In the genomic region with DNA sequence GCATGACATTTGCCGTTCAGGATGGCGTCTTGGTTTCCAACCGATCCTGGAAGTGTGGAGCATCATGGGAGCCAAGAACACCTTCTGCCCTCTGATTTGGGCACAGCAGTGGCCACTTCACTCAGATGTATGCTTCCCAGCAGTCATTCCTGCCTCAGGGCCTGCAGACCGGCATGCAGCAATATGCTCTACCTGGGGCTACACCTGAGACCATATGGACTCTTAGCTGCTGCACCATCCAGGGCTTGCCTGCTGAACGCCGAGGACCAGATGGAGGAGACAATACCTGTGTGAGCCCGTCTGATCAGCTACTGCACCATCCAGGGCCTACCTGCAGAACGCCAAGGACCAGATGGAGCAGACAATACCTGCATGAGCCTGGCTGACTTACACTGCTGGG, we compare ENCODE assay signal across 28 mouse cellular contexts.
DNase-seq lines count a peak whose midpoint lies in the region; ATAC-seq lines count a peak whose summit lies in the region.
"Had no signal": no experiment of that assay in that cellular context is flagged by ENCODE, and none has a peak within 500 bp of the region (broad histone marks: within the 10 kb centered on the region; RNA-seq: fewer than 3 reads in every experiment).

No protein-coding gene starts in this region.

- H3K4me1 ChIP-seq in megakaryocyte, embryonic 14.5 days, result peaks cover 3% of the 10 kb centered on the region; the same call in 1 of the 2 replicates
- H3K4me1 ChIP-seq: liver, embryonic 12.5 days; midbrain, embryonic 13.5 days; neural tube, embryonic 15.5 days; stomach, embryonic 15.5 days had no signal

- intact Hi-C loops in heart, postnatal 10 days (cut with DNase I), result no loop called here

- no peak for ATAC-seq in megakaryocyte, adult 5-6 weeks (ENCODE audit: poor library complexity, severe bottlenecking)
- ATAC-seq: forebrain, embryonic 13.5 days; liver, embryonic 12.5 days; liver, postnatal 0 days; midbrain, embryonic 13.5 days had no signal

- DNase-seq in cerebellum, adult 11-12 months, result peak; percentile 99
- DNase-seq in cerebellum, adult 9-10 months, result peak; percentile 99
- peak; percentile 87 to 92 for DNase-seq in cerebellum, postnatal 36 days
- DNase-seq in gastrocnemius, adult 18-20 months (ENCODE audit: low spot score), result no peak
- DNase-seq in heart, postnatal 10 days, result no peak
- DNase-seq: adrenal gland, postnatal 25 days; gastrocnemius, postnatal 14 days; heart, adult 11 months; heart, postnatal 4 days; kidney, adult 11 months; kidney, postnatal 25 days; liver, postnatal 0 days; lung, postnatal 36 days; retina, postnatal 1 day; right cerebral cortex, postnatal 14 days; thymus, postnatal 25 days had no signal

- peak overlapping the region; percentile 14 for H3K4me3 ChIP-seq in megakaryocyte, embryonic 14.5 days (replicated peaks)
- H3K4me3 ChIP-seq: forebrain, embryonic 13.5 days; heart, embryonic 10.5 days; heart, embryonic 15.5 days; kidney, embryonic 15.5 days; layer of hippocampus, adult 2 months; left cerebral cortex, adult 2 months; liver, embryonic 12.5 days; midbrain, embryonic 13.5 days; neural tube, embryonic 15.5 days; stomach, embryonic 15.5 days had no signal

- H3K9me3 ChIP-seq in megakaryocyte, embryonic 14.5 days, result no peaks in the 10 kb centered on the region
- H3K9me3 ChIP-seq: forebrain, embryonic 13.5 days; heart, embryonic 10.5 days; heart, embryonic 15.5 days; kidney, embryonic 15.5 days; liver, embryonic 12.5 days; midbrain, embryonic 13.5 days; neural tube, embryonic 15.5 days; stomach, embryonic 15.5 days had no signal

- peaks cover 5% of the 10 kb centered on the region for H3K27me3 ChIP-seq in megakaryocyte, embryonic 14.5 days (replicated peaks)
- H3K27me3 ChIP-seq: forebrain, embryonic 13.5 days; heart, embryonic 15.5 days; kidney, embryonic 15.5 days; liver, embryonic 12.5 days; midbrain, embryonic 13.5 days; neural tube, embryonic 15.5 days; stomach, embryonic 15.5 days had no signal

- H3K36me3 ChIP-seq in megakaryocyte, embryonic 14.5 days (replicated peaks; ENCODE audit: low read length), result no peaks in the 10 kb centered on the region
- H3K36me3 ChIP-seq: heart, embryonic 10.5 days; heart, embryonic 15.5 days; kidney, embryonic 15.5 days; liver, embryonic 12.5 days; midbrain, embryonic 13.5 days; neural tube, embryonic 15.5 days; stomach, embryonic 15.5 days had no signal

Comparison
In these comparisons a context has a peak if more than half of its experiments do, and no peak if none do; other contexts are left out.
1. DNase-seq: peak in cerebellum, adult 11-12 months (single experiment), cerebellum, adult 9-10 months (single experiment) and cerebellum, postnatal 36 days (2 of 2); none in gastrocnemius, adult 18-20 months (single experiment) and heart, postnatal 10 days (0 of 2).